Mouse (Mus musculus) midbrain, postnatal 0 days (tissue): ENCODE measurements around the gene Rpp14. TPM values are rescaled to one million over a fixed set of nuclear protein-coding genes. Genes with fewer than 3 reads are reported as not detected.

Experiments
- ATAC-seq: fragments of 200-750 bp; cut with Nextera tagmentation; 2 replicates; pipeline ENCODE4 v1.8.0; 2017; ENCODE audit warnings: moderate number of reproducible peaks, mild to moderate bottlenecking, moderate TSS enrichment, moderate library complexity; ENCODE audit not compliant: low FRiP score
- DNase-seq: peaks from one replicate; pipeline ENCODE4 v3.0.0-alpha.2; 2015; ENCODE audit warnings: low spot score
- H3K27ac ChIP-seq: fragments of 300-500 bp; sonication (generic); 2 replicates; pipeline ENCODE4 v1.5.1; 2014; ENCODE audit warnings: low read depth, mild to moderate bottlenecking, low read length, mixed read lengths
- H3K27me3 ChIP-seq: fragments of 300-500 bp; sonication (generic); 2 replicates; pipeline ENCODE4 v1.6.1; 2014; ENCODE audit warnings: low read length, control low read depth, mixed read lengths; ENCODE audit not compliant: insufficient read depth
- H3K36me3 ChIP-seq: fragments of 300-500 bp; sonication (generic); 2 replicates; pipeline ENCODE4 v1.6.1; 2014; ENCODE audit warnings: low read length, control low read depth, mixed read lengths; ENCODE audit not compliant: insufficient read depth
- H3K4me1 ChIP-seq: fragments of 300-500 bp; sonication (generic); 2 replicates; pipeline ENCODE4 v1.6.1; 2014; ENCODE audit warnings: mild to moderate bottlenecking, control low read depth, antibody characterized with exemption, low read length, mixed read lengths; ENCODE audit not compliant: insufficient read depth
- H3K4me2 ChIP-seq: fragments of 300-500 bp; sonication (generic); 2 replicates; pipeline ENCODE4 v1.6.1; 2014; ENCODE audit warnings: low read depth, mild to moderate bottlenecking, low read length, mixed read lengths; ENCODE audit not compliant: poor library complexity, severe bottlenecking
- H3K4me3 ChIP-seq: fragments of 300-500 bp; sonication (generic); 2 replicates; pipeline ENCODE4 v1.5.1; 2014; ENCODE audit warnings: low read depth, mild to moderate bottlenecking, low read length, moderate library complexity
- H3K9ac ChIP-seq: fragments of 300-500 bp; sonication (generic); replicated peaks from 2 replicates; pipeline ENCODE4 v1.6.1; 2014; ENCODE audit warnings: mild to moderate bottlenecking, low read length, moderate library complexity, mixed read lengths; ENCODE audit not compliant: poor library complexity, severe bottlenecking
- H3K9me3 ChIP-seq: fragments of 300-500 bp; sonication (generic); 2 replicates; pipeline ENCODE4 v1.6.1; 2016; ENCODE audit warnings: low read length, control low read depth
- CTCF ChIP-seq: IDR thresholded peaks from 2 replicates; pipeline ENCODE4 v1.5.1; 2016; ENCODE audit warnings: antibody characterized with exemption, mild to moderate bottlenecking
- WGBS: fragments of 180-500 bp; shearing (Covaris S2); extraction: QIAGEN DNeasy Blood & Tissue Kit; methylation state at CpG from one replicate; pipeline ENCODE4 v1.1.7; 2014; 5-methylcytosine and 5-hydroxymethylcytosine counted together
- polyA plus RNA-seq: library from polyadenylated mRNA; unstranded; fragments of >200 nt; fragmentation: Nextera tagmentation; extraction: Ambion mirVana; gene quantifications from 2 replicates; pipeline ENCODE4 v1.2.1, GENCODE M21; 2015
- total RNA-seq: library from RNA; depleted of rRNA; stranded (reverse); fragments of >200 nt; gene quantifications from 2 replicates; pipeline ENCODE4 v1.2.3, GENCODE M21; 2014

Gene Rpp14
- total and polyA plus RNA-seq, 2 experiments from 2014 or later, result 20.6 to 39.6 TPM

- WGBS, result 84% methylated on average over 7 of the region's 7 CpGs
Observed at GRCm38 (mm10) chr14:8124046-8124881, 44.1 kb downstream of the Rpp14 start.

GRCm38 (mm10) chr14:8127971-8128370 lies 47.8 kb downstream of the Rpp14 start:
- no peak for ATAC-seq

More at GRCm38 (mm10) chr14:8124046-8124881, 44.1 kb downstream of the Rpp14 start:
- peaks cover 19% of the 10 kb centered on the region for H3K36me3 ChIP-seq
- ATAC-seq (no peak), DNase-seq (no peak)
- H3K27ac ChIP-seq, result no peak overlapping the region
- H3K9ac ChIP-seq, result no peak overlapping the region
- no peak overlapping the region for H3K4me3 ChIP-seq
- H3K4me2 ChIP-seq, result no peak overlapping the region
- no peaks in the 10 kb centered on the region for H3K4me1 ChIP-seq
- no peaks in the 10 kb centered on the region for H3K27me3 ChIP-seq
- TF ChIP-seq CTCF, result no peak
- H3K9me3 ChIP-seq, result no peaks in the 10 kb centered on the region

GRCm38 (mm10) chr14:8132789-8133188 lies 52.6 kb downstream of the Rpp14 start:
- Histone ChIP-seq H3K4me3 (no peak overlapping the region), H3K27ac (no peak overlapping the region), H3K4me1 (no peaks in the 10 kb centered on the region), H3K9me3 (no peaks in the 10 kb centered on the region), H3K36me3 (peaks cover 27% of the 10 kb centered on the region), H3K27me3 (no peaks in the 10 kb centered on the region), H3K4me2 (no peak overlapping the region), H3K9ac (no peak overlapping the region)
- no peak for DNase-seq
- no peak for ATAC-seq
- WGBS, result 92% methylated on average over 8 of the region's 8 CpGs
- no peak for TF ChIP-seq CTCF

More at GRCm38 (mm10) chr14:8127971-8128370, 47.8 kb downstream of the Rpp14 start:
- H3K27ac ChIP-seq, result no peak overlapping the region
- no peak for DNase-seq
- H3K27me3 ChIP-seq, result no peaks in the 10 kb centered on the region
- H3K4me2 ChIP-seq, result no peak overlapping the region
- no peak for TF ChIP-seq CTCF
- no peaks in the 10 kb centered on the region for H3K9me3 ChIP-seq
- H3K9ac ChIP-seq, result no peak overlapping the region
- peaks cover 34% of the 10 kb centered on the region for H3K36me3 ChIP-seq
- no peaks in the 10 kb centered on the region for H3K4me1 ChIP-seq
- 81% methylated on average over 5 of the region's 5 CpGs for WGBS
- H3K4me3 ChIP-seq, result no peak overlapping the region

GRCm38 (mm10) chr14:8134234-8134633 lies 54.1 kb downstream of the Rpp14 start:
- Histone ChIP-seq H3K4me1 (no peaks in the 10 kb centered on the region), H3K27me3 (no peaks in the 10 kb centered on the region), H3K27ac (no peak overlapping the region), H3K9ac (no peak overlapping the region), H3K36me3 (peaks cover 34% of the 10 kb centered on the region), H3K4me3 (no peak overlapping the region), H3K4me2 (no peak overlapping the region), H3K9me3 (no peaks in the 10 kb centered on the region)
- DNase-seq, result no peak
- WGBS, result 66% methylated on average over 2 of the region's 2 CpGs
- no peak for ATAC-seq
- TF ChIP-seq CTCF, result no peak

- no peak overlapping the region for H3K4me3 ChIP-seq
- no peaks in the 10 kb centered on the region for H3K27me3 ChIP-seq
- no peak overlapping the region for H3K4me2 ChIP-seq
- no peak overlapping the region for H3K9ac ChIP-seq
- H3K36me3 ChIP-seq, result peaks cover 42% of the 10 kb centered on the region
- H3K9me3 ChIP-seq, result no peaks in the 10 kb centered on the region
- TF ChIP-seq CTCF, result no peak
- ATAC-seq (no peak), DNase-seq (peak; percentile 35)
- H3K27ac ChIP-seq, result no peak overlapping the region
- 77% methylated on average over 3 of the region's 3 CpGs for WGBS
- H3K4me1 ChIP-seq, result no peaks in the 10 kb centered on the region
Observed at GRCm38 (mm10) chr14:8135130-8135529, 55.0 kb downstream of the Rpp14 start.
